8 mouse cellular contexts compared by ENCODE assay signal in the genomic region with DNA sequence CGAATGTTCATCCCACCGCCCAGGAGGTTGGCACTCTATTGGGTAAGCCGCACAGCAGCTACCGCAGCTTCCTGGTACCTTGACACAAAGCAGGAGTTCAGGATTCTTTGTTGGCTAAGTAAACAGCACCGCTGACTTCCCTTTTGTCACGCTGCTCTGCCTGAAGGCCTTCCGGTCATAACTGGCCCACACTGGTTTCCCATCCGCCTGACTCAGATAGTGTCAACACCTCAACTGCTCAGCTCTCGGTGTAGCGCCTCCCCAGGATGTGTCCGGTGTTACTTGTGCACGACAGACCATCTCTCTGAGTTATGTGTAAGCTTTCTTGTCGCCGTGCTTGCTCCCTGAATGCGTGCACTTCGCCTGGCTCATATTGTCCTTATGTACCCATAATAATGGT.
DNase-seq lines count a peak whose midpoint lies in the region; ATAC-seq lines count a peak whose summit lies in the region.

No protein-coding gene starts in this region.

- ATAC-seq in hindbrain, embryonic 13.5 days (ENCODE audit: low FRiP score) = no peak

- WGBS in hindbrain, embryonic 13.5 days = 57% methylated on average over 16 of the region's 16 CpGs

- H3K27ac ChIP-seq in hindbrain, embryonic 13.5 days = no peak overlapping the region

- H3K9me3 ChIP-seq in hindbrain, embryonic 13.5 days = no peaks in the 10 kb centered on the region

- DNase-seq in heart, adult 11 months = peak; percentile 91
- DNase-seq in heart, postnatal 36 days = no peak
- peak; percentile 57 for DNase-seq in embryo, embryonic 10 days (ENCODE audit: low spot score)
- peak; percentile 70 for DNase-seq in kidney, postnatal 10 days
- DNase-seq in lung, postnatal 36 days = peak; percentile 59
- DNase-seq in thymus, adult 18-20 months = no peak
- no peak for DNase-seq in thymus, postnatal 25 days

- no peak overlapping the region for H3K9ac ChIP-seq in hindbrain, embryonic 13.5 days

- H3K36me3 ChIP-seq in hindbrain, embryonic 13.5 days = no peaks in the 10 kb centered on the region

- intact Hi-C loops in heart, postnatal 36 days (cut with DNase I) = no loop called here

- H3K27me3 ChIP-seq in hindbrain, embryonic 13.5 days = peaks cover 18% of the 10 kb centered on the region

- no peak overlapping the region for H3K4me2 ChIP-seq in hindbrain, embryonic 13.5 days

- H3K4me1 ChIP-seq in hindbrain, embryonic 13.5 days (replicated peaks) = peaks cover 7% of the 10 kb centered on the region; the same call in 1 of the 2 replicates

- no peak overlapping the region for H3K4me3 ChIP-seq in hindbrain, embryonic 13.5 days

Comparison
In these comparisons a context has a peak if more than half of its experiments do, and no peak if none do; other contexts are left out.
1. DNase-seq: peak in heart, adult 11 months (single experiment), embryo, embryonic 10 days (single experiment), kidney, postnatal 10 days (single experiment) and lung, postnatal 36 days (single experiment); none in heart, postnatal 36 days (0 of 2), thymus, adult 18-20 months (0 of 2) and thymus, postnatal 25 days (single experiment).